Mouse (Mus musculus) layer of hippocampus, adult 11-12 months (tissue): ENCODE data around the gene Ezr.

Source experiments
- DNase-seq: peaks from one replicate; pipeline ENCODE4 v3.0.0; 2022; ENCODE audit warnings: low spot score

Ezr gene

DNA sequence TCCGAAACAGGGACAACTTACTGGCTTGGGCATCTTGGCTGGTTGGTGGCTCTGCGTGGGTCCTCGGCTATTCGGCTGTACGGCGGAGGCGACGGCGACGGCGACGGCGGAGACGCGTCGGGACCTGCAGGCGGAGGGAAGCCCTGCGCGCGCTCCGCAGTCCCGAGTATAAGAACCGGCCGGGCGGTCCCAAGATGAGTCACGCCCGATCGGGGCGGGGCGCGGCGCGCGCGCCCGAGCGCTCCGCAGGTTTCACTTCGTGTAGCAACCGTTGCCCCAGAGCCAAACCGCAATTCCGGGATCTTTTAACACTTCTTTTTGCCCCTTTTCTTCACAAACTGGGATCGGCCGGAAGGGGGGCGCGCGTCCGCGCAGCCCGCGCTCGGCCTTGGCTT is at the start of gene Ezr:
Gene Ezr (minus strand): TSS at position 174 of the 395 bp plus-strand sequence.
- DNase-seq: peak; percentile 74

DNA sequence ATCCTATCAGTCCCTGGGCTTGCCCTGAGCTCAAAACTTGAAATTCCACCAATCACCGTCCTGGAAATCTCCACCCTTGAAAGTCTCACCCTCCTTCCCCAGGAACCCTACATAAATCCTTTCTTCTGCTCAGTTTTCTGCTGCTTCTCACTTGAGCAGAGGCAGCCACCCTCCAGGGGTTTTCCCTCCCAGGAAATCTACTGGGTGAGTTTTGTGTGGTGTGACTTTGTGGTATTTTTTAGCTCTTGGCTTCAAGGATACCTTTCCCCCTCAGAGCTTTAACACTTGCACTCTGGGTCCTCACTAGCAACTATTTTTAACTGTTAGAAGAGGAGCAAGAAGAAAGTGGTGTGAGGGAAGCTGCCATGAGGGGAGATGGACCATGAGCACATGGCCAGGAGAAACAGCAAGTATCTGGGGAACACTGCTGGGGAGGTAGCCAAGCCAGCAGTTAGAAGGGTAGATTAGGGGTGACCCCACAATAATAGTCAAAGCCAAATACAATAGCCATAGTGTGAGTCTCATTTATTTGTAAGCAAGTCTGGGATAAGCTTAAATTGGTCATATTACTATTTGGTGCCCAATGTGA is 47.5 kb upstream of the Ezr start:
- no peak for DNase-seq

DNA sequence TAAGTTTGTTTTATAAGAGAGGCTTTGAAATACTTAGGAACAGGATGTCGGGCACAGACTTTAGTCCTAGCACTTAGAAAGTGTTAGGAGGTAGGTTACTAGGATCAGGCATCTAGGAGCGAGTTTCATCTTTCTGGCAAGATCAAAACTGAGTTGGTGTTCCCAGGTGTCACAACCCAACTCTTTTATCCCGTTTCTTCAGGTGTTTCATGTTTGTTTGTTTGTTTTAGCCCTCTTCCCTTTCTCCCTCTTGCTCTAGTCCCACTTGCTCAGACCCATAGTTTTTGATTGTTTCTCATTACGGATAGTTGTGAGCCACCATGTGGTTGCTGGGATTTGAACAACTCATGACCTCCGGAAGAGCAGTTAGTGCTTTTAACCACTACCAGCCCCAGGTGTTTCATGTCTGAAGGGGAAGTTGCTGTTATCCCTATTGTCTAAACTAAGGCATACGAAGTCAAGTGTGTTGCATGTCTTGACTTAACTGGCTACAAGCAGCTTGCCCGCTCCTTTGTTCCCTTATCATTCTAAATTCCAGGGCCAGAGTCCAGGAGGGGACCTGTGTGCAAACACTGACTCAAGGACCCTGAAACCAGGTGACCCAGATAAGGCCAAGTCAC is 46.1 kb upstream of the Ezr start:
- DNase-seq: no peak

DNA sequence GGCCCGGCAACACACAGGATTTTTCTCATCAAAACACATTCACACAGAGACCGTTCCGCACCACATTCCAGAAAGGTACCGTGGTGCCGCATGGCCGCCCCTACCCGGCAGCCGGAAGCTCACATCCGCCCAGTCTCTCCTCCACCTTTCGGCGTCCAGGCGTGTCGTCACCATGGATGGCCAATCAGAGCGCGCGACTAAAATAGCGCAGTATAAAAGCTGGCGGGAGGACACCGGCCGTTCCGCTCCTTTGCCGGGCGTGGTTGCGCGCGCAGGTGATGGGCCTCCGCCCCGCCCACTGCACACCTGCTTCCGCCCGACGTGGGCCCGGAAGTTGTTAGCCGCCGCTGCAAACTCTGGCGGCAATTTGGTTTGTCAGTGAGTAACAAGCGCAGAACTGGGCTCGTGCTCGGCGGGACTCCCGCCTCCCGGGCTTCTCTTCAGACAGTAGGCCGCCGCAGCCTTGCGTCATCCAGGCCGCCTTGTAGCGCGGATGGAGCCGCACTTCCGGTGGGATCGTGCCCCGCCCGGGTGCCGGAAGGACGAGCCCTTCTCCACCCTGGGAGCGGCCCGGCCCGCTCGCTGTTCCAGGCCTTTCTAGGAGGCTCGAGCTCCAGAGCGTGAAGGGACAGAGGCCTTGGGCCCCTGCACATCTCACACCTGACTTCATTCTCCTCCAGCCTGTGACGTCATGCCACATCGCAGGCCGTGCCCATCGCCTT is 45.3 kb upstream of the Ezr start:
- peak; percentile 91 for DNase-seq

DNA sequence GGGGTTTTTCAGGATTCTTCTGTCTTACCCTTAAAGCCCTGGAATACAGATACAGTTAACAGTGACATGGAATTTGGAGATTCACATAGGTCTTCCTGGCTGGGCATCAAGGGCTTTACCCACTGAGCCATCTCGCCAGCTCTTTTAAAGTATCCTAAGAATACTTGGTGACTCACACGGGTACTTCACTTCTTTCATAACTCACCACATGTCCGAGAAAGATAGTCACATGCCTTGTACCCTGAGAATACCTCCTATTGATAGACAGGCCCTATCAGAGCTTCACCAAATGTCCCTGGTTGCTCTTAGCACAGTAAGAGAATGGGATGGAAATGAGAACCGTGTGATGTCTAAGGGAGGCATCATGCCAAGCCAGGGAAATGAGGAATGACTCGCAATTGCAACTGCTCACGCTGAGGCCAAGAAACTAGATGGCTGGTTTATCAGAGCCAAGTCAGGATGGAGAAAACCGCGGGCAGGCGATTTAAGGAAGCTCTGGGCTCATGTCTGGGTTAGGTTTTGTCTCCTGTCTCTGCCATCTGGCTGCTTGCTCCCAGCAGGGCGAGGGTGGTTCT is 44.7 kb upstream of the Ezr start:
- no peak for DNase-seq

DNA sequence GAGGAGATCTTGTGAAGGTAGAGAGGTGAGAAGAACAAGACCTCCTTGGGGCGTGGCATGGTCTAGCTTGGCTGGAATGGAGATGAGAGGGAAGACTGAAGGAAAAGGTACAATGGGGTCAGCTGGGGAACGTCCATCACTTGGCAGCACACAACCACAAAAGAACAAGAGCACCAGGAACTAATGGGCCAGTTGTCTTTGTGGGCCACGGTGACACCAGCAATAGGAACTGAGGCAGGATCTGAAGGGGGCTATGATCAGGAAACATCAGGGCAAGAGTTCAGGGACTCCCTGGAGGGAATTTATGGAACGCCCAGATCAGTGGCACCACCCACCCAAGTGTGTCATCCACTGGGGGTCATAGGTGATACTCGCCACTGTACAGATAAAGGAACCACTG is 34.2 kb upstream of the Ezr start:
- no peak for DNase-seq

DNA sequence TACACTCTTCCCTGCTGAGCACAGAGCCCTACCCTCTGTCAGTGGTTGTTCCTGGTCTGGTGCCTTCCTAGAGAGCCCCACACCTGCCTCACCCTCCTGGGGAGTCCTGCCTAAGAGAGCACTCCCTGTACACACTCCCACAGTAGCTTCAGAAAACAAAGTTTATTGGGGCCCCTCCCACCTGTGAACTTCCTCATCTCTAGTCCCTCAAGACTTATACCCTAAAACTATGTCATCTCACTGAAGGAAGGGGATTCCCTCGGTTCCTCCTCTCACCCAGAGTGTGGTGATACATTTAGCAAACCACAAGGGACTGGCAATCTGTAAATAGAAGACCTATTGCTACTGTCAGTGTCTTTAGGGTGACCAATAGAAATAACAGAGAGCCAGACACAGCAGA is 33.6 kb upstream of the Ezr start:
- DNase-seq: no peak

DNA sequence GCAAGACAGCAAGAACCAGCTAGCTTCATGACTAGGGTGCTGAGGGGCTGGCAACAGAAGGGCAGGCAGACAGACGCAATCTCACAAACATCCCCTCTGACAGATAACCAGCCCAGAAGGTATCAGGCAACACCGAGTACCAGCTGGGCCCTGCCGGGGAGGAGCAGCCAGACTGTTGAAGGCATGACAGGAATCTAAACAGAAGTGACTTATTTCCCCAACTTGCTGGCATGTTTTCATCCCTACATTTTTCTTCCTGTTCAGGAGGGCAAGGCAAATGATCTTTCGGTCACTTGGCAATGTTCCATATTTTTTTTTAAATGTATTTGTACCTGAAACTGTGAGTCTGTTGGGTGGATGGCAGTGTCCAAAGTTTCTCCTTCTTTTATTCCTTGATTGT is 32.1 kb upstream of the Ezr start:
- no peak for DNase-seq

DNA sequence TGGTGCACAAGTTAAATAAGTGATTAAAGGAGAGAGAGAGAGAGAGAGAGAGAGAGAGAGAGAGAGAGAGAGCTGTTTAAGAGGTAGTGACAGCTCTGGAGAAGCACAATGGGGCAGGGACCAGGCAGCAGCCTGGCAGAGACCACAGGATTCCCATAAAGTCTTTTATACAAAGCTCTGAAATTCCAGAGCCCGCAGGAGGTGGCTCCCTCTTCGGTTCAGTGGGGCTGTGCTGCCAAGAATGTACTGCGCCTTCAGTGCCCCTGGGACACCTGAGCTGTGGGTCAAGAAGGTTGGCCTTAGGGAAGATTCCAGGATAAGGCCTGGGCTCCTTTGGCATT is 30.2 kb upstream of the Ezr start:
- no peak for DNase-seq

DNA sequence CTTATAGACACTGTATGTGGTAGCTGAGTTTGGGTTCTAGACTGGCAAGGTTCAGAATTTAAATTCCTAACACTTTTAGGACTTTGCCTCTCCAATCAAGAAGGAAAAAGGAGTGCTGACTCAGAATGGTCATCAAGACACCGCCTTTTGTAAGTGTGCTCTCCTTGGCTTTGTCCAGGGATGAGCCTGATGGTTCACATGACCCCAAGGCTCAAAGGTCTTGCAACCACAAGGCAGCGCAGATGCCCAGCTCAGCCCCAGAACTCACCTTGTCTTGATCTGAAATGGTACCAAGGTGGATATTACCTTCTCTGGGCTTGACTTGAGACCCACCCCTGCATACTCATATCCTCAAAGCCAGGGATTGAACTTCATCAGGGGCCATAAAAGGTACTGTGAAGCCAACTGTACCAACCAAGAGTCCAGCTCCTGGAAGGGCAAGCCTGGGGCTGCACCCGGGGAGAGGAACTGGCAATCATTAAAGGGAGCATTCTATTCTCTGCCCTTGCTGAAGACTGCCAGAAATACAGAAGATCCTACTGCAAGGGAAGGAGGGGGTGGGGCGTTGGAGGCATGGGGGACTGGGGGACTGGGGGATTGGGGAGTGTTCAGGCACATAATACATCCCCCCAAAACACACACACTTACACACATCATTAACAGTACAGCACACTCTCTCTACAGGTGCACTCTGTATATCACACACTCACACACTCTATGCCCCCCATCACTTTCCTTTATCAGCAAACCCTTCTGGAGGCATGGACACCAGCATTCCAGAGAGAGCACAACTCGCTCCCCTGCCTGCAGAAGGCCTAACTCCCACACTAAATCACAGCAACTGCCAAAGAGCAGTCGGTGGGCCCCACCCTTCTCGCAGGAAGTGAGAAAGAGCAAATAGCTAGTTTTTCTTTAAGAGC is 29.6 kb upstream of the Ezr start:
- DNase-seq: no peak

DNA sequence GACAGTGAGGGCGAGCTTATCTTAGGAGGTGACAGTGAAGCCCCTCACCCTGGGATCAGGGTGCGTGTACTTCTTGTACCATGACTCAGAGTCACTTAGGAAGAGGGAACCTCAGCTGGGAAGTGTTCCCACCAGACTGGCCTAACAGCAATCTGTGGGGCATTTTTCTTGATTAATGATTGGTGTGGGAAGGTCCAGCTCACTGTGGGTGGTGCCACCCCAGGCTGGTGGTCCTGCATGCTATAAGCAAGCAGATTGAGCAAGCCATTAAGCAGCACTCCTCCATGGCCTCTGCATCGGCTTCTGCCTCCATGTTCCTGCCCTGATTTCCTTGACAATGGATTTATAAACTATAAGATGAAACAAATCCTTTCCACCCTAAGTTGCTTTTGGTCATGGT is 26.7 kb upstream of the Ezr start:
- DNase-seq: no peak

DNA sequence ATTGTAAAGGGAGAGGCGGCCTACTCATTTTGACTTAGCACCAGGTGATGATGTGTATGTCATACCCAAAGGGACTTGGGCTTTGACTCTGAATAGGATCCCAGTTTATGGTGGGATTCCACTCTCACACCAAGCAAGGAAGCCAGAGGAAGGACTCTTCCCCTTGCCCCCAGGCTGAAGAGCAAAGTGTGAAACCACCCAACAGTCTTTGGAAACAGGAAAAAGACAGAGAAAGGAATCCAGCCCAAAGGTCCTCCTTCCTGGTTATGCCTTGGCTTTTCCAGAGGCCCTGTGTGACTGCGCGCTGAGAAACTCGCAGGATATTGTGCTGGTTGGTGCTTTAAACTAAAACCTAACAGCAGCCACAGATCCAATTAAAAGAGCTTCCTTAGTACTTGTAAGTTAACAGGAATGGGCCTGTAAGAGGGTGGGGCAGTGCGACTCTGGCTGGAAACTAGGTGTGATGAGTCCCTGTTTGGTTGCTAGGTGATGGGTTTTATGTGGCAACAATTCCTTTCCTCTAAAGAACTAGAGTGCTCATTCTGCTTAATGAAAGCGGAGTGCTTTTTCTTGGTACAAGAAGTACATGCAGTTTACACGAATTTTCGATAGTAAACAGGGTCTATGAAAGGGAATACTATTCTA is 26.1 kb upstream of the Ezr start:
- peak; percentile 21 for DNase-seq

DNA sequence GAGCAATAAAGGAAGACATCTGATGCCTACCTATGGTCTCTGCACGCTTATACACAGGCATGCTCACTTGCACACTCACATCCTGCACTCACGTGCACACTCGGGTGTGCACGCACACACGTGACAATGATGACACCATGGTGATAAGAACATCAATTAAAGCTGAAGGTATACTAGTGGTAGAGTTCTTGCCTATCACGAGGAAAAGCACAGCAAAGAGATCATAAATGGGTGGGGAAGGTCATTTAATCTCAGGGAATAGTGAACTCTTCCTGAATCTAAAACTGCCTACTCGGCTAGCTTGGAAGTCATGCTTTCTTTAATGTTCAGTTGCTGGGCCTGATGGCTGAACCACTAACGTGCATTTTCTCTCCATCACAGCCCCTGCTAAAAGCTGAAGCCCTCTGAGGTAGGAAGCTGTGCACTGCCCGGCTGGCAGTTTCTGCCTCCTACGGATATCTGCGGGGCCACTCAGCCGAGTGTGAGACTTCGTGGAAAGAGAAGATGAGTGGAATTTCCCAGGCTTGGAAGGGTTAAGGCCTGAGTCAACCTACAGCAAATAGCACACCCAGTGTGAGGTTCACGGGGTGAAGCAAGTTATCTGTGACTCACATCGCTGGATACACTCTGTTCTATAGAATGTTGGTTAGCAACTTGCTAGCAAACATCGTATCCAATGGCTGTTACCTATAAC is 25.4 kb upstream of the Ezr start:
- no peak for DNase-seq

DNA sequence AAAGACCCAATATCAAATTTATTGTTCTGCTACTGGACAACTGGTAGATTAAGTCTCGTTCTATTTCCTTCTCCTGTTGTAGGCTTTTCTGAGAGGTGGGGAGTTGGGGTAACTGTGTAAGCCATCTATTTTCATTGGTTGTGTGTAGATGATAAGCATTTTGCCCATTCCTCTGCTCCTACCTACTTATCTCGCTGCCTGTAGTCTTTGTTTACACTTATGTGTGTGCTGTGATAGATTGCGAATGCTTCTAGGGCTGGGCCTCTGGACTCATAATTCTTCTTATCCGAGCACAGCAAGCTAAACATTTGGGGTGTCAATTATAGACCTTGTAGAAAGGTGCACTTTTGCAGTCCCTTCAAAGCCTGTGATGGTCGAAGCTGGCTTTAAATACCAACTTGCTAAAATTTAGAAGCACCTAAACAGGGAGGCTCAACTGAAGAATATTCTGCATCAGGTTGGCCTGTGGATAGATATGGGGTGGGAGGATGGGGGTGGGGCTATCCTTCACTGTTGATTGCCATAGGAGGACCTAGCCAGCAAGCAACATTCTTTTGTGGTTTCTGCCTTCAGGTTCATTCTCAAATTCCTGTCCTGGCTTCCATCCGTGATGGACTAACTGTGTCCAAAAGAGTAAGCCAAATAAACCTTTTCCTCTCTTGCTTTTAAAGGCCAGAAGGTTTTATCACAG is 22.4 kb upstream of the Ezr start:
- no peak for DNase-seq

DNA sequence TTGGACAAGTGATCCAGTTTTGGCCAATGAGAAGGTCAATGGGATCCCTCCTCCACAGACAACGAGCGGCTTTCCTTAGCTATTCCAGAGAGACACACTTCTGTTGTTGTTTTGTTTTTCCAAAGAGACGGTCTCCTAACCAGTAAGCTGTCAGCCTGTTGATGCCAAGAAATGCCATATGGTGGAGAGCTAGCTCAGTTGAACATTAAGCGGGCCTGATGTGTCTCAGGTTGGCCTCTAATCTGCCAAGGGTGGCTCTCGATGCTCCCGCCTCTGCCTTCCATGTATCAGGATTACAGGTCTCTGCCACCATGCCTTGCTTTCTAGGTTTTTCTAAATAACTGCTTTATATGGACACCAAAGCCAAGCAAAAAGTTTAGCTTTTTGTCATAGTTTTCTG is 21.5 kb upstream of the Ezr start:
- no peak for DNase-seq

DNA sequence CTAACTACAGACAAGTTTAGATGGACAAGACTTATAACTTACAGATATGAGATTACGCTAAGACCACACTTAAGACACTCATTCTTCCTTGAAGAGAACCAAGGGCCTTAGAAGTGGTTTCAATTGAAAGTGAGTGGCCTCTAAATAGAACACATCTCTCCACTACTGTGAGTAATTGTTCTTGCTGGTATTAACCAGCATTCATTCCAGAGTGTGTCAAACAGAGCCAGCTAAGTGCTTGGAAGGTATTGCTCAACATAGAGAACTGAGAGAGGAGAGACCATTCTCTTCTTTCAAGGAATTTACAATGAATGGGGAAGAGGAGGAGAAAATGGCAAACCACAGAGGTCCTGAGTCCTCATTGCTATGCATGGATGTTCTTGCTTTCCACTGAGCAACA is 21.0 kb upstream of the Ezr start:
- no peak for DNase-seq

DNA sequence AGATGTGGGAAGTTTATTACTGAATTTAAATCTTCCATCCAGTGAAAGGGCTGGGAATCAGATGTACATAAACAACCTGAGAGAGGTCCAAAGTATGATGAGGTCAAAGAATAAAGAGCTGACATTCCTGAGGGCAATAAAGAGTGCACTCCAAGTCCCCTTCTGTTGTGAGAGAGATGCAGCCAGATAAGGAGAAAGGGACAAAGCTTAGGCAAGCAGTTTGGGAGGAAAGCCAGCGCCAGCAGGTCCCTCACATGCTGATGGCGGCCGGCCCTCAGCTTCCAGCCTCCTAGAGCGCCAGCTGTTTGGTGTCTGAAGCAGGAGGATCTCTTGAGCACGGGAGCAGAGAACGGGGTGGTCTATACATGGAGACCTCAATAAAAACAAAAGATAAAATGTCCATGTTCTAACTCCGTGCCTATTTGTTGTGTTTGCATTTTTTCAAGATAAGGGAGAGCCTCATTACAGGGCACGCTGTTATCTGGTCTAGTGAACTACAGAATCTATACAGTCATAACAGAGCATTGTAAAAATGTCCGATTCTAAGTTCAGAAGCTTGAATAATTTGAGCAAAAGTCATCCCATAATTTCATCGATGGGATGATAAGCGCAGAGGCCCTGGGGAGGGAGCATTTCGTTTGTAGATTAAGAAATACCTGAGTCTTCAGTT is 15.9 kb upstream of the Ezr start:
- DNase-seq: no peak

DNA sequence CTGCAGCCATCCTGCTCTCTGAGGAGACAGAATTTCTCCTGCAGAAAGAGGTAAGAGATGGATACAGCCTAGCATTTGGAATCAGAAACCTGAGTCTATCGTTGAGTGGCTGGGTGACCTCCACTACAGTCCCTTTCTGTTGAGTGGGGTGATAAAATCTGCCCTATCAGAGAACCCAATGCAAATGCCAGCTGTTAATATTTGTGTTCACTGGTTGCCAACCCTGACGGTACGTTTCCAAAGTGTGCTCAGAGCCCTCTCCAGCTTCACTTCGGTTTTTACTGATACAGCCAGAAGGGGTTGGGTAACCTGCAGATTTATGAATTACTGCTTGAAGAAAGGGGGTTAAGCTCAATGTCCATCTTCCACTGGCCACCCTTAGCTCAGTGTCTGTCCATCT is 14.9 kb upstream of the Ezr start:
- DNase-seq: no peak

DNA sequence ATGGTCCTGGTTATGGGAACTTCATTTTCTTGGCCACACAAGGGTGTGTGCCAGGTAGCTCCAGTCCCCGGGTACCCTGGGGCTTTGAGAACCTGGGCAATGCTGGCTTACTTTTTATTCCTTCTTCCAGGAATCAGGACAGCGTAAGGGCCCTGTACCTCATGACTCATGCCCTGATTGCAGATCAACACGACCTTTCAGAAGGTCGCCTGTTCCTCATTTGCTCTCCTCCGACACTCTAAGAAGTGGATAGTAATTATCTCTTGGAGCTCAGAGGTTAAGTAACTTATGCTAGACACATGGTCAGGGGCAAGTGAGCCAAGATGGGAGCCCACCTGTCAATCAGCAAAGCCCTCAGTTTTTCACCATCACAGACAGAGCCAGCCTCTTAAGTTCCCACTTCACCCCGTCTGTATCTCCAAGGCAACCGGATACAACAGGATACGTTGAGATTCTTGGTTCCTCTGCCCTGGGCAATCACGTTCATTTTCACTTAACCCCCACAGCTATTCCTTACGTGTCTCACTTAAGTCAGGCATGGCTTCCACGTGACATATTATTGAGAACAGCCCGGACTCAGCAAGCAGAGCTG is 11.7 kb upstream of the Ezr start:
- DNase-seq: no peak
